Mouse (Mus musculus) heart, adult 2 months (tissue): ENCODE measurements around the gene Pkdcc.

ENCODE experiments used
- CTCF ChIP-seq: fragments of 200-600 bp; IDR thresholded peaks from 2 replicates; pipeline ENCODE4 v1.8.1; 2022; ENCODE audit warnings: antibody characterized with exemption, mild to moderate bottlenecking, moderate library complexity
- EP300 ChIP-seq: fragments of 200-500 bp; IDR thresholded peaks from 2 replicates; pipeline ENCODE4 v1.6.1; 2011; ENCODE audit warnings: low read depth, low read length, control low read depth; ENCODE audit not compliant: insufficient read depth
- POLR2A ChIP-seq: fragments of 200-500 bp; IDR thresholded peaks from 2 replicates; pipeline ENCODE4 v1.6.1; 2011; ENCODE audit warnings: mild to moderate bottlenecking, low read depth, low read length, control low read depth; ENCODE audit not compliant: insufficient read depth

GRCm38 (mm10) chr17:83244502-83244901 is 29.4 kb downstream of the Pkdcc start:
- TF ChIP-seq CTCF (no peak), POLR2A (no peak), EP300 (no peak)
